20 mouse cellular contexts compared by ENCODE assay signal in genomic region chr6:6603561-6604544, GRCm38 (mm10). TPM values are rescaled to one million over a fixed set of nuclear protein-coding genes. Genes with fewer than 3 reads are reported as not detected.
DNase-seq lines count a peak whose midpoint lies in the region; ATAC-seq and TF ChIP-seq lines count a peak whose summit lies in the region.
"Had no signal": no experiment of that assay in that cellular context is flagged by ENCODE, and none has a peak within 500 bp of the region (broad histone marks: within the 10 kb centered on the region; RNA-seq: fewer than 3 reads in every experiment).

No protein-coding gene starts in this region.

- TF ChIP-seq POLR2A in brain, embryonic 14.5 days (IDR thresholded peaks at IDR 0.05; ENCODE audit: borderline replicate concordance, extremely low read depth, insufficient read depth, insufficient read length, poor library complexity, severe bottlenecking): no peak

- H3K36me3 ChIP-seq in forebrain, embryonic 13.5 days (ENCODE audit: poor library complexity, severe bottlenecking): no peaks in the 10 kb centered on the region
- H3K36me3 ChIP-seq in hindbrain, embryonic 16.5 days (ENCODE audit: control insufficient read depth, insufficient read depth, low read length): no peaks in the 10 kb centered on the region
- H3K36me3 ChIP-seq in neural tube, embryonic 12.5 days: no peaks in the 10 kb centered on the region
- H3K36me3 ChIP-seq: heart, embryonic 10.5 days; limb, embryonic 10.5 days; liver, embryonic 13.5 days had no signal

- 0 out of 2 replicates have a peak overlapping the region, but pooled peaks have one; percentile 27 for H3K27ac ChIP-seq in forebrain, embryonic 13.5 days
- no peak overlapping the region for H3K27ac ChIP-seq in hindbrain, embryonic 16.5 days (ENCODE audit: low read depth, low read length)
- H3K27ac ChIP-seq in neural tube, embryonic 12.5 days: no peak overlapping the region
- H3K27ac ChIP-seq: heart, embryonic 10.5 days; limb, embryonic 10.5 days; liver, embryonic 13.5 days had no signal

- no peak overlapping the region for H3K9ac ChIP-seq in forebrain, embryonic 13.5 days
- no peak overlapping the region for H3K9ac ChIP-seq in hindbrain, embryonic 16.5 days (ENCODE audit: low read depth, low read length)
- no peak overlapping the region for H3K9ac ChIP-seq in neural tube, embryonic 12.5 days
- H3K9ac ChIP-seq: liver, embryonic 13.5 days had no signal

- no peak for TF ChIP-seq CTCF in brain, embryonic 14.5 days (IDR thresholded peaks at IDR 0.05; ENCODE audit: borderline replicate concordance, extremely low read depth, insufficient read depth, insufficient read length)

- H3K9me3 ChIP-seq in forebrain, embryonic 13.5 days (replicated peaks): no peaks in the 10 kb centered on the region
- H3K9me3 ChIP-seq in hindbrain, embryonic 16.5 days (ENCODE audit: control insufficient read depth, low read length): no peaks in the 10 kb centered on the region
- no peaks in the 10 kb centered on the region for H3K9me3 ChIP-seq in neural tube, embryonic 12.5 days
- H3K9me3 ChIP-seq: heart, embryonic 10.5 days; limb, embryonic 10.5 days; liver, embryonic 13.5 days had no signal

- DNase-seq in brain, embryonic 14.5 days (ENCODE audit: low read depth): peak; percentile 90
- DNase-seq in lung, postnatal 4 days: no peak
- DNase-seq in spleen, postnatal 4 days (ENCODE audit: low spot score in 2 of 2): no peak
- no peak for DNase-seq in layer of hippocampus, adult 9-11 months
- DNase-seq in frontal cortex, postnatal 10 days (ENCODE audit: low spot score in 2 of 2): no peak
- DNase-seq: adrenal gland, postnatal 25 days; cerebellum, postnatal 25 days; gastrocnemius, postnatal 10 days; heart, postnatal 14 days; kidney, adult 11 months; kidney, postnatal 14 days; liver, embryonic 13.5 days; spleen, adult 18-20 months; thymus, postnatal 36 days had no signal

- H3K4me3 ChIP-seq in forebrain, embryonic 13.5 days: no peak overlapping the region
- no peak overlapping the region for H3K4me3 ChIP-seq in hindbrain, embryonic 16.5 days (ENCODE audit: low read length)
- no peak overlapping the region for H3K4me3 ChIP-seq in neural tube, embryonic 12.5 days
- H3K4me3 ChIP-seq: heart, embryonic 10.5 days; limb, embryonic 10.5 days; liver, embryonic 13.5 days had no signal

- ATAC-seq in forebrain, embryonic 13.5 days: peak; percentile 90
- ATAC-seq in hindbrain, embryonic 16.5 days: peak; percentile 82
- peak; percentile 74; the same call in 1 of the 2 replicates for ATAC-seq in neural tube, embryonic 12.5 days (ENCODE audit: low FRiP score, low read depth)
- ATAC-seq: CD4-positive, CD25-positive, alpha-beta regulatory T cell, adult 4 months had no signal

- H3K27me3 ChIP-seq in forebrain, embryonic 13.5 days: no peaks in the 10 kb centered on the region
- H3K27me3 ChIP-seq in hindbrain, embryonic 16.5 days (replicated peaks; ENCODE audit: control insufficient read depth, insufficient read depth, low read length): no peaks in the 10 kb centered on the region
- no peaks in the 10 kb centered on the region for H3K27me3 ChIP-seq in neural tube, embryonic 12.5 days (replicated peaks)
- H3K27me3 ChIP-seq: liver, embryonic 13.5 days had no signal

- peaks cover 21% of the 10 kb centered on the region for H3K4me1 ChIP-seq in forebrain, embryonic 13.5 days
- H3K4me1 ChIP-seq in hindbrain, embryonic 16.5 days (ENCODE audit: control insufficient read depth, insufficient read depth, low read depth, low read length): no peaks in the 10 kb centered on the region
- no peaks in the 10 kb centered on the region for H3K4me1 ChIP-seq in neural tube, embryonic 12.5 days
- H3K4me1 ChIP-seq: heart, embryonic 10.5 days; limb, embryonic 10.5 days; liver, embryonic 13.5 days had no signal

- peak overlapping the region; percentile 35 for H3K4me2 ChIP-seq in forebrain, embryonic 13.5 days
- peak overlapping the region; percentile 28 for H3K4me2 ChIP-seq in hindbrain, embryonic 16.5 days (ENCODE audit: low read length)
- H3K4me2 ChIP-seq in neural tube, embryonic 12.5 days (replicated peaks): no peak overlapping the region
- H3K4me2 ChIP-seq: liver, embryonic 13.5 days had no signal

- WGBS in forebrain, embryonic 13.5 days: 8% methylated on average over 8 of the region's 8 CpGs
- WGBS in hindbrain, embryonic 16.5 days: 32% methylated on average over 8 of the region's 8 CpGs
- 61% methylated on average over 8 of the region's 8 CpGs for WGBS in neural tube, embryonic 12.5 days

RNA-seq across cellular contexts. Expression of gene Sem1, which starts 25.4 kb away (rescaled TPM):
- 72.6 and 91.5 TPM in 2 replicates for polyA plus RNA-seq in brain, embryonic 14.5 days (2012; rRNA removed)
- polyA plus RNA-seq in forebrain, embryonic 13.5 days (2015; fragmentation: Nextera tagmentation; extraction: Ambion mirVana): 265 and 298 TPM in 2 replicates
- polyA plus RNA-seq in hindbrain, embryonic 16.5 days (2015; fragmentation: Nextera tagmentation; extraction: Ambion mirVana): 123 and 131 TPM in 2 replicates
- polyA plus RNA-seq in neural tube, embryonic 12.5 days (2016; fragmentation: Nextera tagmentation; extraction: Ambion mirVana): 204 and 226 TPM in 2 replicates
